Mouse (Mus musculus) ZHBTc4 (cell line): Measurements from ENCODE around the gene Fgf9.
A peak's percentile ranks its signal among the peaks of the same experiment; 100 is the strongest.

Source experiments
- DNase-seq: peaks from one replicate; pipeline ENCODE4 v3.0.0-alpha.2; 2011; ENCODE audit warnings: low read depth, low spot score

Fgf9 gene

DNA sequence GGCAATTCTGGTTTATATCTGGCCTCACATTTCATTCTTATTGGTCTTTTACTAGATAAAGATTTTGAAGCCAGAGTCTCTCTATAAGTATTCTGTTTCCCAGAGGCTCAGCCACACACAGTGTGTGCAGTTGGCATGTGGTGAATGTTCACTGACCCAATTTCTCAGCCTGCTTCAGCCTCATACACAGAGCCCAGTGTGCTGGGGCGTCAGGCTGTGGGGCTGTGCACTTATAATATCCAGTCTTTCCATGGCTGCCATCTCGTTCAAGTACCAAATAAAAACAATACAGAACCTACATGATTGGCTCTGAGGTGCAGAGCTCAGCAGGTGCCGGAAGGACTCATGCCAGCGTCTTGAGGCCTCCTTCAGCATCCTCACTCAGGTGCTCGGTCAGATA, 19.1 kb downstream of the Fgf9 start:
- no peak for DNase-seq

DNA sequence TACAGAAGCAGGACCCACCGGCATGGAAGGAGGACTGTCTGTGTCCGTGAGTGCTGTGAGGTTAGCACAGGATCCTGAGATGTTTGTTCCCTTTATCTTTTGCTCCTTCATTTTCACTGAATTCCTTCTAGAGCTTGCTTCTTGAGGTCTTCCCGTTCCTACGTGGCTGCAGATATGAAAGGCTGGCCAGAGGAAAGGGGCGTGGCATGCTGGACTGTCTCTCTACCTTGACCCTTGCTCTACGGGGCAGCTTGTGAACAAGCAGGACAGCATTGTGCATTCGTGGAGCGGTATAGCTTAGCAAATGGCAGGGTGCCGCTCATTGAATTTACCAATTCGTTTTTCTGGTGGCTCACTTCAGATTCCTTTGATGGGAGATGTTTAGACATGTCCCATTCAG, 21.0 kb downstream of the Fgf9 start:
- DNase-seq, result no peak

DNA sequence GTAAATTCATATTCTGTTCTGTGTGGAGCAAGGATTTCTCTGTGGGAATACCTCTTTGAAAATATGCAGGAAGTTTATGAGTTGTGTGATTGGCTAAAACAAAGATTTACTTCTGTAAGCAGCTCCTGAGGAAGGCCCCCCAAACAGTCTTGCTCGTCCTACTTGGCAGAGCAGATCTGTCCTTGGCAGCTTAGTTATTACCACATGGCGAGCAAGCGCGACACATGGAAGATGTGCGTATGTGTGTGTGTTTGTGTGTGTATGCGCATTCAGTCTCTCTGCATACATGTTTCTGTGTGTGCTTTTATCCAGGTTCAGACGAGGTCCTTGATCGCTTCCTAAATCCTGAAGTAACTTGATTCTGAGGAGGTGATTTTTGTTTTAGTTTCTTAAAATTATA, 29.3 kb downstream of the Fgf9 start:
- no peak for DNase-seq

GRCm38 (mm10) chr14:58101298-58101697, 31.0 kb downstream of the Fgf9 start:
- DNase-seq, result peak; percentile 80

DNA sequence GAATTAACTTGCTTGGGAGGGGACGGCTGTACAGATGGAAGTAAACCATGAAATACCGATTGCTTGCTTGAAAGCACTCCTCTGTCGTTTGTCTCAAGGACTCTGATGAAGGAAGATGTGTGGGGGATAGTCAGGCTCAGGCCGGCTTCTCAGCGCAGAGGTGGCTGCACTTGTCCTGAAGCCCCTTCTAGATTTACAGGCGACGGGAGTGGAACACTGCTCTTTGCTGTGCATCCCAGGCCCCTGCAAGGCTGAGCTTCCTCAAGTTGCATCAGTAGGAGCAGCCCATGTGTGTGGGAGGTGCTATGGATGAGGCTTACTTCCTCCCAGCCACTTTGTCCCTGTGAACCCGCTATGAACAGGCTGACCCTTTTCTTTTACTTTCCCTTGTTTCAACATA, 33.9 kb downstream of the Fgf9 start:
- no peak for DNase-seq

GRCm38 (mm10) chr14:58105596-58105995, 35.2 kb downstream of the Fgf9 start:
- DNase-seq, result no peak

DNA sequence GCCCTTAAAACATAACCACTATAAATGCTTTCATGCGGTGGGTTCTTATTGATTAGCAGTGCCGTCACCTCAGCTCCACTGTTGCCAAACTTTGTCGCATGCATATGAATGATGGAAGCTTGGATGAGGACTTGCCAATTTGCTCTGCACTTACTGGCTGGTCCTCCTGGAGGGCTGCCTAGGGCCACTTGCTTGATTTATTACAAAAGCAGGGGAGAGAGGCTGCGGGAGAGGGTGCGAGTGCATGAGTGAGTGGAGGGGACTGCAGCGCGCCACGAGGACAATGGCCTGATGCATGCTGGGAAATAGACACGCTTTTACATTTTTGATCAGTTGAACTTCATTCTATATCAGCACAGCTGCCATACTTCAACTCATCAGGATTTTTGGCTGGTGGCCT, 39.3 kb downstream of the Fgf9 start:
- DNase-seq, result no peak

- no peak for DNase-seq
These were observed 41.2 kb downstream of the Fgf9 start for GRCm38 (mm10) chr14:58111562-58111961.

DNA sequence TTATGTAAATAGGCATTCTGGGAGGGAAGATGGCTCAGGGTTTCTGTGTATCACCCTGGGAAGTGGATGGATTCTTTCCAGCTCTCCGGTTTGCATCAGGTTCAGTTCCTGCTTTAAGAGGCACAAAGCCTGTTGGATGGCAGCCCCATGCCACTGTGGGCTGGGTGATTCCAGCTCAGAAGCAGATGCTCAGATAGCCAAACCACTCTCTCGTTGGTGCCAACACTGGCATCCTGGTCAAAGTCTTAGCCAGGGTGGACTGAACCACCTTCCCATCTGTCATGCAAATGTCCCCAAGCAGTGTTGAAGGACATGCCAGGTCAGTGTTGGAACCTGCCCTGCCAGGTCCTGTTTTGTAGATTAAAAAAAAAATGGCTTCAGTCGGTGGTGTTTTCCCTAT, 42.0 kb downstream of the Fgf9 start:
- DNase-seq, result no peak

DNA sequence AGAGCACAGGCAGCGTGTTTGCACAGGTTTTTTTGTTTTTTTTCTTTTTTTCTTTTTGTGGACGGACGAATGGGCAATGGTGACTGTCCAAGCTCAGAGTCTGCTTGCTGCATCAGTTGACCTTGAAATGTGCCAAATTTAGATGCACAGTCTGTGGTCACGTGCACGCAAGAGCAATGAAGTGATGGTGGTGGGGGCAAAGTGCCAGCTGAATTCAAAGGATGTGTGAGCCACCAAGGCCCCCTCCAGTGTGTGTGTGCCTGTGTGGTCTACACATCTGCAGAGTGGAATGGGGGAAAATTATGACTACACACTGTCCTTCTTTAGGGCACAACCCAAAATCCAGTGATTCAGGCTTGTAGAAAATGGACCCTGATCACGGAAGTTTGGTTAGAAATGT, 42.8 kb downstream of the Fgf9 start:
- no peak for DNase-seq

DNA sequence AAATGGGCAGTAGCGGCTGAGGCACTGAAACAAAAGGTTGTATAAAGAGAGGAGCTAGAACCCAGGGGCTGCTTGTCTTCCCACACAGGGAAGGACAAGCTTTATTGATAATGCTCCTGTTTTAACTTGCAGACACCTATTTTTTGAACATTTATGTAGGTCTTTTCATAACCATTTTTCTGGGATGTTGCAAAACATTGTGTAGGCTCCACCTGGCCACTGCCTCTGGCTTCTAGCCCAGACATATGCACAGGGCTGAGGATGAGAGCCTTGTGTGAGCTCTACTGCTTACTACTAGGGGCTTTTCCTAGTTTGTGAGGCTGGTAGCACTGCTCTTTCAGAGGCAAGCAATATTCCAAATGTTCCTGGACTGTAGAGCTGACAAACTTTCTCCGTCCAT, 43.8 kb downstream of the Fgf9 start:
- no peak for DNase-seq

DNA sequence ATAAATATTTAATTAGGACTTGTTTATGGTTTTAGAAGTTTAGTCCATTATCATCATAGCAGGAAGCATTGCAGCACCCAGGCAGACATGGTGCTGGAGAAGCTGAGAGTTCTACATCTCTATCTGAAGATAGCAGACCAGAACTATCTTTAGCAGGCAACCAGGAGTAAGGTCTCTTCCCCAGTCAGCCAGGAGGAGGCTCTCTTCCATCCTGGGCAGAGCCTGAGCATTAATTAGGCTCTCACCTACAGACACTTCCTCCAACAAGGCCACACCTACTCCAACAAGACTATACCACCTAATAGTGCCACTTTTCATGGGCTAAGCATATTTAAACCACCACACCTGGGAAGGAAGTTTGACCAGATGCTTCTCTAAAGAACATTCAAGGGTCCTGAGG, 54.3 kb downstream of the Fgf9 start:
- DNase-seq, result no peak

- no peak for DNase-seq
These were observed 56.2 kb downstream of the Fgf9 start for GRCm38 (mm10) chr14:58126508-58126907.

DNA sequence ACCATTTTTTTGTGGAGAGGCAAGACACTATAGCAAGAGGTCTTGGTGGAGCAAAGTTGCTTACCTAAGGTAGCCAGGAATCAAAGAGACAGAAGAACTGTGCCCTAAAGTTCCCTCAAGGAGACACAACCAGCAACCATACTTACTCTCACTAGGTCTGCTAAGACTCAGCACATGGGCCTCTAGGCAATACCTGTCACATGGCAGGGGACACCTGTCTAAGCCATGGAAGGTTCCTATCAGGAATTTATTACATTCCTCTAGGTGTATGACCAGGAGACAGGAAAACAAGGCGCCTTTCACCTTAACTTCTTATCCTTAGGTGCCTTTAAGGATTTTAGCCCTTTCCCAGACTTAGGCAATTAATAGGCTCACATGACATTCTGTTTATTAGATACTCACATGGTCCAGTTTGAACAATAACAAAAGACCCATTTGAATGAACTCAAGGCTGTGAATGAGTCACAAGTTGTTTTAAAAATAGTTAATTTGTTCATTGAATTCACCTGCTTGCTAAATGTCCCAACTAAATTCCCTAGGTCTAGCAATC, 69.2 kb downstream of the Fgf9 start:
- DNase-seq, result no peak

GRCm38 (mm10) chr14:58149637-58150470, 79.5 kb downstream of the Fgf9 start:
- peak; percentile 65 for DNase-seq

DNA sequence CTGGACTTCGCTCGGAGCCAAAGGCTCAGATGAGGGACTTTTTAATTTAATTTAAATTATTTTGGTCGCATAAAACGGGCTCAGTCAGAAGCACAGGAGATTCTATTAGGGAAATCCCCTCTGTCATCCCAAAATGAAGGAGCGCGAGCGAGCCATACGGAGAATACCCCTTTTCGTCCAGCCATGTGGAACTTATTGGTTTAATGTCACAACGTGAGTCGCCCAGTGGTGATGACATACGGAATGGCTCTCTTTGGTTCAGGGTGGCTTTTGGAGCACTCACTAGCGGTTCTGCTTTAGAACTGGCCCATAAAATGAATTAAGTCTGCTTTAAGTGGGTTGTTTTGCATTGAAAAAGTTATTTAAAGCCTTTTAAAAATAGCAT, 80.1 kb downstream of the Fgf9 start:
- no peak for DNase-seq

DNA sequence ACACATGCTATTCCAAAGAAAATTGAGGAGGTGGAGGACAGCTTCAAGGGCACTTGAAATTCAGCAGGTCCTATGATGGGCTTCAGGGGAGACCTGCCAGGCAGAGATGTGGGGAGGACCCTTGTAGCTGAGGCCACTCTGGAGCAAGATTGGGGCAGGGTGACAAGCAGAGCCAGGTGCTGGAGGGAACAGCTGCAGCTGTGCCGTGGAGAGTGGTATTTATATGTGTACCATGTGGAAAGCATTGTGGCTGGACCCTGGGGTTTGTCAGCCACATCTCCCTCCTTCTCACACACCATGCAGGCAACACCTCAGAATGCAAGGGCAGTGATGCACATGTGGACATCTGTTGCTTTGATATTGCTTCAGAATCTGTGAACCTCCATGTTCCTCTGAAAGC, 81.8 kb downstream of the Fgf9 start:
- DNase-seq, result no peak

DNA sequence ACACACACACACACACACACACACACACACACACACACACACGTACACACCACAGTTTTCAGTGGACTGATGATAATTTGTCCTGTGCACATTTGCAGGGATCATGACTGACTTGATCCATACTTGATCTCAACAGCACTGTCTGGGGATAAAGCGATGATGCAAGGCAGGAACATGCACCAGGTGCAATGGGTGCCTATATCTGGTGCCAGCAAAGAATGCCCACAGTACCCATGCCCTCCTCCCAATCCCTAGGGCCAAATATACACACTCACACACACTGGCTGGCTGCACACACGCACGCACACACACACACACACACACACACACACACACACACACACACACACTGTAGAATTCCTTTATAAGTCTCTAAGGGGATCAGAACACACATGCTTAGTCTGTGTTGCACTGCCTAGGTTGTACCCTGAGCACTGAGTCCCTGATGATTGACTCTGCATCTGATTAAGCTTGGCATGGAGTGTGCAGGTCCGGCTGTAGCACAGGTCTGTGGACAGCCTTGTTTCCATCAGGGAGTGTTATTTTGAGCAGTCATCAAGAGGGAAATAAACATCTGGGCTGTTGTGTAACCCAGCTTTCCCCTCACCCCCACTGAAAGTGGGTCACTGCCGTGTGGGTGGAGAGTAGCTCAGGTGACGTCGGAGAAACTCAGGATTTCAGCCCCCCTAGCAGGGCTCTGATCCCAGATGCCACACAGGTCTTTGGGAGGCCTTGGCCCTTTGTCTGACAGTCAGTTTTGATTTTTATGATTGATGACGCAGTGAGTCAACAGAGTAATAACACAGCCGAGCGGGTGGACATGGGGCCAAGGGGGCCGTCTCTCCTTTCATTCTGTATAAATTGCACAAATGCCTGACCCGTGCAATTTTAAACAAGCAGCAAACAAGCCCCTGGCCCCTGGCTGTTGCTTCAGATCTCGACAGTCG, 83.4 kb downstream of the Fgf9 start:
- no peak for DNase-seq

- no peak for DNase-seq
These were observed 90.3 kb downstream of the Fgf9 start for GRCm38 (mm10) chr14:58160624-58161023.
